Mouse (Mus musculus) MEL (cell line): Measurements from ENCODE around the gene Fgb.

Experiments used
- CHD2 ChIP-seq: IDR thresholded peaks from 2 replicates; pipeline ENCODE4 v1.6.1; 2011; ENCODE audit warnings: low read length, improper control_type of control experiment
- CTCF ChIP-seq, 3 experiments: IDR thresholded peaks in 2 of 3; conservative IDR thresholded peaks in 1 of 3; 2 replicates each; pipeline ENCODE4 v1.5.1; 2011 to 2012; ENCODE audit warnings: low read length in 3 of 3, low read depth in 2 of 3, mild to moderate bottlenecking in 2 of 3, improper control_type of control experiment in 1 of 3, inconsistent platforms in 1 of 3, mixed read lengths in 1 of 3, moderate library complexity in 1 of 3; ENCODE audit not compliant: control insufficient read depth in 1 of 3, insufficient read depth in 1 of 3, poor library complexity in 1 of 3, severe bottlenecking in 1 of 3
- EP300 ChIP-seq, 2 experiments: IDR thresholded peaks; 2 replicates each; pipeline ENCODE4 v1.6.1; 2011; ENCODE audit warnings: improper control_type of control experiment in 2 of 2, low read length in 2 of 2, low read depth in 1 of 2, mild to moderate bottlenecking in 1 of 2
- GABPA ChIP-seq: IDR thresholded peaks from 2 replicates; pipeline ENCODE4 v1.6.1; 2012; ENCODE audit warnings: low read depth, mild to moderate bottlenecking, inconsistent platforms, low read length, improper control_type of control experiment, moderate library complexity
- POLR2AphosphoS2 ChIP-seq: IDR thresholded peaks from 2 replicates; pipeline ENCODE4 v1.6.1; 2011; ENCODE audit warnings: low read length, improper control_type of control experiment
- SIN3A ChIP-seq: IDR thresholded peaks from 2 replicates; pipeline ENCODE4 v1.6.1; 2012; ENCODE audit warnings: low read length, improper control_type of control experiment, inconsistent platforms

- TF ChIP-seq CHD2 = no peak
- peak; percentile 55 to 100 (median 95) for TF ChIP-seq CTCF (IDR thresholded peaks at IDR 0.05 in 2 of 3, conservative IDR thresholded peaks at IDR 0.05 in 1 of 3; ENCODE audit: control insufficient read depth in 1 of 3, insufficient read depth in 1 of 3, low read depth in 2 of 3, low read length in 3 of 3, poor library complexity in 1 of 3, severe bottlenecking in 1 of 3)
- TF ChIP-seq POLR2AphosphoS2 = no peak
- peak in 1 of 2 experiments; percentile 67; a peak in 2 of 4 replicates for TF ChIP-seq EP300 (IDR thresholded peaks at IDR 0.05; ENCODE audit: low read depth in 1 of 2, low read length in 2 of 2)
- TF ChIP-seq SIN3A = peak; percentile 45; the same call in 1 of the 2 replicates
- no peak for TF ChIP-seq GABPA
These were observed 30.9 kb upstream of the Fgb start for GRCm38 (mm10) chr3:83080567-83081055.
